Mouse (Mus musculus) gastrocnemius, adult 2 months (tissue): Measurements from ENCODE around the gene Lztr1. TPM values are rescaled to one million over a fixed set of nuclear protein-coding genes. Genes with fewer than 3 reads are reported as not detected.
A peak's percentile ranks its signal among the peaks of the same experiment; 100 is the strongest.

Experiments used
- DNase-seq: peaks from one replicate; pipeline ENCODE4 v3.0.0; 2022
- H3K27ac ChIP-seq: fragments of 200-600 bp; 2 replicates; pipeline ENCODE4 v1.8.1; 2022; ENCODE audit warnings: mild to moderate bottlenecking
- H3K4me3 ChIP-seq: fragments of 200-600 bp; 2 replicates; pipeline ENCODE4 v1.8.1; 2022; ENCODE audit warnings: mild to moderate bottlenecking, moderate library complexity
- CTCF ChIP-seq: fragments of 200-600 bp; IDR thresholded peaks from 2 replicates; pipeline ENCODE4 v1.8.1; 2022; ENCODE audit warnings: antibody characterized with exemption, mild to moderate bottlenecking, moderate library complexity
- intact Hi-C: fragments of 180-260 bp; cut with DNase I; formaldehyde crosslinking; loops from one replicate; pipeline ENCODE4 v1.15.1; 2025
- total RNA-seq, 2 experiments: library from RNA; stranded (reverse); gene quantifications; 2 replicates each; pipeline ENCODE4 v1.2.3; 2021

The Lztr1 gene
- total RNA-seq, 2 experiments from 2014 or later, result 25.2 to 25.9 TPM

- Histone ChIP-seq H3K4me3 (no peak overlapping the region), H3K27ac (no peak overlapping the region)
- TF ChIP-seq CTCF, result no peak
- intact Hi-C loops, result no loop called here
- no peak for DNase-seq
These were observed 2.2 kb downstream of the Lztr1 start for GRCm38 (mm10) chr16:17510686-17511085.

DNA sequence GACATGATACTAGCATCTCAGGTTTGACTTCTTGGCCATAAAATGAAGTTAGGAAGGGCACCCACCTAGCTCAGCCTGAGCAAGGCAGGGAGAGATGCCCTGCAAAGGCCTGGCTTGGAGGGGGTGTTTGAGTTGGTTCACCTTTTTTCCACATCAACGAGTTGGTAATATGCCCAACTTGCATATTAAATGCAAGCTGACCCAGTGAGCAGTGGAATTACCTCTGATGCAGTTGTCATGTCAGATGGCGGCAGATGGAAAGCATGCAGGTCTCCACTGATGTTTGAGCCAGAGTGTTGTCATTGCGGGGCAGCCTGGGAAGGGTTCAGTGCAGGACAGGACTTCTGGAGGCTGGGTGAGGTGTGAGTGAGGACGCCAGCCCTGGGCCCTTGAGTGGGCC is 2.9 kb downstream of the Lztr1 start:
- H3K4me3 ChIP-seq, result no peak overlapping the region
- TF ChIP-seq CTCF, result no peak
- intact Hi-C loops, result no loop called here
- no peak for DNase-seq
- no peak overlapping the region for H3K27ac ChIP-seq

- intact Hi-C loops, result no loop called here
These were observed 10.4 kb downstream of the Lztr1 start for GRCm38 (mm10) chr16:17518910-17519309.

DNA sequence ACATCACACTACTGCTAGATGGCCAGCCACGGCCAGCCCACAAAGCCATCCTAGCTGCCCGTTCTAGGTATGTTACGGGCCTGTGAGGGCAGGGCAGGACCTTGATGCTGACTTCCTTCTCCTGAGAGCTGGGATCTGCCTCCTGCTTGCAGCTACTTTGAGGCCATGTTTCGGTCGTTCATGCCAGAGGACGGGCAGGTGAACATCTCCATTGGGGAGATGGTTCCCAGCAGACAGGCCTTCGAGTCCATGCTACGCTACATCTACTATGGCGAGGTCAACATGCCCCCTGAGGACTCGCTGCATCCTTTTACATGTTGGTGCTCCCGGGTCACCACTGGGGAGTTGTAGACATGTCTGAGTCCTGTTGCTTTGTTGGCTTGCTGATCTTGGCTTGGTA is 15.7 kb downstream of the Lztr1 start:
- TF ChIP-seq CTCF, result no peak

More at GRCm38 (mm10) chr16:17518910-17519309, 10.4 kb downstream of the Lztr1 start:
- H3K27ac ChIP-seq, result no peak overlapping the region
- no peak overlapping the region for H3K4me3 ChIP-seq
- TF ChIP-seq CTCF, result no peak
- no peak for DNase-seq

GRCm38 (mm10) chr16:17525524-17525923 is 17.0 kb downstream of the Lztr1 start:
- H3K27ac ChIP-seq, result no peak overlapping the region
- intact Hi-C loops, result no loop called here
- TF ChIP-seq CTCF, result no peak
- no peak for DNase-seq
- H3K4me3 ChIP-seq, result no peak overlapping the region

More for the DNA sequence above, 15.7 kb downstream of the Lztr1 start:
- DNase-seq, result no peak
- Histone ChIP-seq H3K27ac (no peak overlapping the region), H3K4me3 (no peak overlapping the region)
- intact Hi-C loops, result no loop called here

DNA sequence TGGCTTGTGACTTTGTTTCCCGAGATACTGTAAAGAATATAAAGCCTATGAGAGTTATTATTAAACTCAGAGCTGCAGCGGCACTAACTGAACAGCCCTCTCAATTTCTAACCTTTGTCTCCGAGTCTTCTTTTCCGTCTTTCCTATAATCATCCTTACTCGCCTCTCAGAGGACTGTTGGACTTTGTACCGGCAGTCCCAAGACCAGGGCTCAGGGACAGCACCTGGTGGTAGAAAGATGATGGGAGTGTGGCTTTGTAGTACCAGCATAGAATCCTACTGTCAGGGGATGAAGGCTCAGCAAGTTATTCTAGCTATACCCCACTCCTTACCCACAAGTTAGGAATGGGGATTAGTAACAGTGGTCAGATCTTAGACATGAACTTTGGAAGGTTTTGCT is 17.7 kb downstream of the Lztr1 start:
- no peak for TF ChIP-seq CTCF
- intact Hi-C loops, result no loop called here
- Histone ChIP-seq H3K4me3 (no peak overlapping the region), H3K27ac (no peak overlapping the region)
- no peak for DNase-seq

DNA sequence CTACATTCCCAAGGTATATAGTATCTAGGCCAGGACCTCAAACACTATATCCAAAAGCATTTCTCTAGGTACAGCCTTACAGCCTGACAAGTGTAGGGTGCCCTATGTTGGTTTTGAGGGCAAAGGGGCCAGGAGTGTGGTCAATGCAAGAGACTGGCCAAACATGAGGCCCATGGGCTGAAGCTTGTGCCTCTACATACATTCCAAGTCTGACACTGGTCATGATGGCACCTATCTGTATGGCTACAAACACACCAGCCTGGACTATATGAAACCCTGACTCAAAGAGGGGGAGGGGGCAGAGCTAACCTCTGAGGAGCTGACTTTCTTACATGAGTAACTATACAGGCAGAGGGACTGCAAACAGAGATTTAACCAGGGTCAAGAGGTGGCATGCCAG is 19.1 kb downstream of the Lztr1 start:
- DNase-seq, result no peak
- TF ChIP-seq CTCF, result no peak

GRCm38 (mm10) chr16:17528276-17528675 is 19.8 kb downstream of the Lztr1 start:
- TF ChIP-seq CTCF, result no peak
- DNase-seq, result no peak
- Histone ChIP-seq H3K27ac (no peak overlapping the region), H3K4me3 (no peak overlapping the region)
- intact Hi-C loops, result no loop called here

More for the DNA sequence above, 19.1 kb downstream of the Lztr1 start:
- intact Hi-C loops, result no loop called here
- no peak overlapping the region for H3K27ac ChIP-seq
- H3K4me3 ChIP-seq, result no peak overlapping the region

- no peak for DNase-seq
- peak overlapping the region; percentile 99 for H3K27ac ChIP-seq
- peak overlapping the region; percentile 94 for H3K4me3 ChIP-seq
- TF ChIP-seq CTCF, result no peak
- intact Hi-C loops, result loop anchor here (2.0 to 5.0 kb wide), 3 partner anchors 21 to 123 kb away; partner anchors contain the start of genes Lztr1, Pi4ka and Snap29
These were observed 21.6 kb downstream of the Lztr1 start for GRCm38 (mm10) chr16:17529981-17530586.

GRCm38 (mm10) chr16:17530640-17531288 is 22.3 kb downstream of the Lztr1 start, which contains the start of gene Thap7:
Thap7 (minus strand) TSS chr16:17531136.
- no peak for TF ChIP-seq CTCF
- peak within 1 kb of the TSS; percentile 94 for H3K4me3 ChIP-seq
- peak within 1 kb of the TSS; percentile 99 for H3K27ac ChIP-seq
- DNase-seq, result peak; percentile 98
- intact Hi-C loops, result loop anchor here (2.0 to 5.0 kb wide), 3 partner anchors 22 to 123 kb away; partner anchors contain the start of genes Lztr1, Pi4ka and Snap29

GRCm38 (mm10) chr16:17532271-17532670 is 23.8 kb downstream of the Lztr1 start:
- intact Hi-C loops, result loop anchor here (5.0 kb wide), 2 partner anchors 60 to 125 kb away; partner anchors contain the start of genes Pi4ka and Snap29
- Histone ChIP-seq H3K27ac (no peak overlapping the region), H3K4me3 (no peak overlapping the region)
- DNase-seq, result no peak
- TF ChIP-seq CTCF, result peak; percentile 32; the same call in 1 of the 2 replicates

DNA sequence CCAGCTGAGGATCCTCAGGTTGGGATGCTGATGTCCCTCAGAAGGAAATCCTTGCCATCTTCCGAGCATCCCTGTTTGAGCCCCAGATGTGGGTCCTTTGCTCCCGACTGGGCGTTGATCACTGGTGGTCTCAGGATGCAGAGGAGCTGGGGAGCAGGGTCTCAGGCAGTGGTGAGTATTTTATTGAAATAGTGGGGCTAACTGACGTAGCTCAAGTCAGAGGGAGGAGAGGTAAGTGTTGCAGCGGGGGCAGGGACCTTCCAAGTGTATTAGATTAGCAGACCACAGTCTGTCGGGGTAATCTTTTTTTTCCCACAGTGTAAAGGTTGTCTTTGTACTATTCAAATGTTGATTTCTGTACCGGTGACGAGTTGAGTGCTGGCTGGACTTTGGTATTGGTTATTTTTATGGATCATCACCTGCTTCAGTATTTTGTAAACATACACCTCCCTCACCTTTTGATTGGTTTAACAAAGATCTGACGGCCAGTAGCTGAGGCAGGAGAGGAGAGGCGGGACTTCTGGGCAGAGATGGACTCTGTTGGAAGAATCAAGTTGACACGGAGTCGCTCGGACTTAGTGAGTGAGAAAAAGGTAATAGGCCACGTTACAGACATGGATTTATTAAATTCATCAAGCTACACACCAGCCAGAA is 24.3 kb downstream of the Lztr1 start:
- DNase-seq, result no peak
- Histone ChIP-seq H3K4me3 (no peak overlapping the region), H3K27ac (no peak overlapping the region)
- no peak for TF ChIP-seq CTCF
- intact Hi-C loops, result loop anchor here (5.0 kb wide), 2 partner anchors 61 to 126 kb away; partner anchors contain the start of genes Pi4ka and Snap29

DNA sequence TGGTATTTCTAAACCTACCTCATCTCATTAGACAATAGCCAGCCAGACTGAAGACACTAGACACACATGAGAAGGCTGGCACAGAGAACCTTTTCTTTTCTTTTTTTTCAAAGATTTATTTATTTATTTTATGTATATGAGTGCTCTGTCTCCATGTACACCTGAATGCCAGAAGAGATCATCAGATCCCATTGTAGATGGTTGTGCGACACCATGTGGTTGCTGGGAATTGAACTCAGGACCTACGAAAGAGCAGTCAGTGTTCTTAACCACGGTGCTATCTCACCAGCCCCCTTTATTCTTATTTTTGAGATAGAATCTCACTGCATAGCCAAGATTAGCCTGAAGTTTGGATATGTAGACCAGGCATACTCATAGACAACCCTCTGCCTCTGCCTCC is 28.1 kb downstream of the Lztr1 start:
- intact Hi-C loops, result no loop called here
- TF ChIP-seq CTCF, result peak; percentile 34; the same call in 1 of the 2 replicates
- Histone ChIP-seq H3K27ac (no peak overlapping the region), H3K4me3 (no peak overlapping the region)
- no peak for DNase-seq
